Mouse (Mus musculus): ENCODE results near the gene Atp1b1.

The Atp1b1 gene

GRCm38 (mm10) chr1:164468329-164468728 lies 10.2 kb upstream of the Atp1b1 start:
- no peak for DNase-seq (ENCODE audit: low read depth in 2 of 2, low spot score in 2 of 2)

GRCm38 (mm10) chr1:164467406-164467805 lies 9.3 kb upstream of the Atp1b1 start:
- no peak for DNase-seq (ENCODE audit: low read depth in 2 of 2, low spot score in 2 of 2)

- no peak for DNase-seq (ENCODE audit: low read depth in 2 of 2, low spot score in 2 of 2)
Observed at GRCm38 (mm10) chr1:164461726-164462125, 3.6 kb upstream of the Atp1b1 start.

- DNase-seq (ENCODE audit: low read depth in 2 of 2, low spot score in 2 of 2) = no peak
Observed at GRCm38 (mm10) chr1:164460921-164461697, 3.0 kb upstream of the Atp1b1 start.

GRCm38 (mm10) chr1:164459127-164459905 lies 1.2 kb upstream of the Atp1b1 start:
- no peak for DNase-seq (ENCODE audit: low read depth in 2 of 2, low spot score in 2 of 2)

- DNase-seq (ENCODE audit: low read depth in 2 of 2, low spot score in 2 of 2) = no peak
Observed at GRCm38 (mm10) chr1:164458621-164459051, 481 bp upstream of the Atp1b1 start.

GRCm38 (mm10) chr1:164457531-164458244 lies 467 bp downstream of the Atp1b1 start:
- no peak for DNase-seq (ENCODE audit: low read depth in 2 of 2, low spot score in 2 of 2)

GRCm38 (mm10) chr1:164456731-164457130 lies 1.4 kb downstream of the Atp1b1 start:
- DNase-seq (ENCODE audit: low read depth in 2 of 2, low spot score in 2 of 2) = no peak

GRCm38 (mm10) chr1:164456065-164456464 lies 2.1 kb downstream of the Atp1b1 start:
- no peak for DNase-seq (ENCODE audit: low read depth in 2 of 2, low spot score in 2 of 2)

- peak in 1 of 2 experiments; percentile 19 for DNase-seq (ENCODE audit: low read depth in 2 of 2, low spot score in 2 of 2)
Observed at GRCm38 (mm10) chr1:164455614-164456013, 2.5 kb downstream of the Atp1b1 start.

GRCm38 (mm10) chr1:164454747-164455400 lies 3.3 kb downstream of the Atp1b1 start:
- no peak for DNase-seq (ENCODE audit: low read depth in 2 of 2, low spot score in 2 of 2)

- DNase-seq (ENCODE audit: low read depth in 2 of 2, low spot score in 2 of 2) = peak; percentile 61 to 65
Observed at GRCm38 (mm10) chr1:164453739-164454138, 4.4 kb downstream of the Atp1b1 start.

GRCm38 (mm10) chr1:164453146-164453545 lies 5.0 kb downstream of the Atp1b1 start:
- DNase-seq (ENCODE audit: low read depth in 2 of 2, low spot score in 2 of 2) = no peak

- no peak for DNase-seq (ENCODE audit: low read depth in 2 of 2, low spot score in 2 of 2)
Observed at GRCm38 (mm10) chr1:164452580-164452979, 5.6 kb downstream of the Atp1b1 start.

- no peak for DNase-seq (ENCODE audit: low read depth in 2 of 2, low spot score in 2 of 2)
Observed at GRCm38 (mm10) chr1:164451346-164451745, 6.8 kb downstream of the Atp1b1 start.

GRCm38 (mm10) chr1:164450644-164451043 lies 7.5 kb downstream of the Atp1b1 start:
- DNase-seq (ENCODE audit: low read depth in 2 of 2, low spot score in 2 of 2) = no peak

GRCm38 (mm10) chr1:164450231-164450630 lies 7.9 kb downstream of the Atp1b1 start:
- DNase-seq (ENCODE audit: low read depth in 2 of 2, low spot score in 2 of 2) = no peak

GRCm38 (mm10) chr1:164449626-164450025 lies 8.5 kb downstream of the Atp1b1 start:
- no peak for DNase-seq (ENCODE audit: low read depth in 2 of 2, low spot score in 2 of 2)

GRCm38 (mm10) chr1:164447521-164447920 lies 10.6 kb downstream of the Atp1b1 start:
- DNase-seq (ENCODE audit: low read depth in 2 of 2, low spot score in 2 of 2) = no peak

GRCm38 (mm10) chr1:164446535-164446934 lies 11.6 kb downstream of the Atp1b1 start:
- no peak for DNase-seq (ENCODE audit: low read depth in 2 of 2, low spot score in 2 of 2)

- DNase-seq (ENCODE audit: low read depth in 2 of 2, low spot score in 2 of 2) = no peak
Observed at GRCm38 (mm10) chr1:164445620-164446162, 12.5 kb downstream of the Atp1b1 start.
